Mouse (Mus musculus) left cerebral cortex, adult 18-20 months (tissue): ENCODE data around the gene Hrct1. TPM values are rescaled to one million over a fixed set of nuclear protein-coding genes. Genes with fewer than 3 reads are reported as not detected.
A peak's percentile ranks its signal among the peaks of the same experiment; 100 is the strongest.

Experiments
- DNase-seq, 2 experiments: peaks; one replicate each; pipeline ENCODE4 v3.0.0; 2021 to 2022; ENCODE audit warnings: low spot score in 2 of 2, mixed read lengths in 1 of 2
- total RNA-seq, 2 experiments: library from RNA; stranded (reverse); gene quantifications; 2 replicates each; pipeline ENCODE4 v1.2.3; 2021

Gene Hrct1
- total RNA-seq, 2 experiments from 2014 or later = 0.61 to 1.5 TPM

DNA sequence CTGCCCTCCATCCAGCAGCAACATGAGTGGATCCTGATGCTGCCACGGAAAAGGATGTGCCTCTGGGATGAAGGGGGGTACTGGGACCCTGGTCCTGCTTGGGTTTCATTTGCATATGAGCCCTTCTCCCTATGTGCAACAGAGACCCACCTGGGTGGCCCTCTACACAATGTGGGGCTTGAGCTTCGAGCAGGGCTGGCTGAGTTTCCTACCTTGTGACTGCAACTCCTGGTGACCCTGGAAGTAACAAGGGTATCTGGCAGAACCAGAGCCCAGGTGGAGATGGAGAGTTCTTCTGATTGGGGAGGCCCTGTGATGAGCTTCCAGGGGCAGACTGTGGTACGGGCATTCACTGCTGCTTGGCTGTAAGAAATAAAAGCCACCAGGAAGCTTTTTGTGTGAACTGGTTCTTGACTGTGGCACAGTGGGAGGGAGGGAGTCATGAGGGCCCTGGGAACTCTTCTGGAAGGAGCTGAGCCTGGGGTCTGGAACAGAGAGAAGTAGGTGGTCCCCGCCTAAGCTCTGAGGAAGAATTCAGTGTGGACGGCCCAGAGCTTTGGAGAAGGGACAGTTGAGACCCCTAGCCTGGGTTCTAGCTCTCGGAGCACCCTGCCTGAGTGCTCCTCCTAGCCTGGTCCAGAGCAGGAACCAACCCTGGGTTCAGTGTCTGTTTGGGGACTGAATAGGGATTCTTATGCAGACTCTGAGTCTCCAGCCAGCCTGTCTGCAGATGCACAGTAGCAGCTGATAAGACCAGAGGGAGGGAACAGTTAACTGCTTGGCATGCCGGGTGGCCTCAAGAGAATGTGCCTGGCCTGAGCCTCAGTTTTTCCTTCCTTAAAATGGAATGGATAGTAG, 959 bp downstream of the Hrct1 start:
- DNase-seq = no peak

GRCm38 (mm10) chr4:43728576-43728954, 1.6 kb downstream of the Hrct1 start:
- DNase-seq = no peak

- no peak for DNase-seq
Measured at GRCm38 (mm10) chr4:43729126-43729525, 2.1 kb downstream of the Hrct1 start.

GRCm38 (mm10) chr4:43729794-43730550, 3.0 kb downstream of the Hrct1 start, which contains the start of gene Spaar:
Gene Spaar (plus strand): TSS chr4:43730034.
- no peak for DNase-seq

- DNase-seq = no peak
Measured at GRCm38 (mm10) chr4:43730750-43731297, 3.8 kb downstream of the Hrct1 start.

- no peak for DNase-seq
Measured at GRCm38 (mm10) chr4:43732171-43732570, 5.2 kb downstream of the Hrct1 start.

GRCm38 (mm10) chr4:43733186-43733585, 6.2 kb downstream of the Hrct1 start:
- DNase-seq = no peak

DNA sequence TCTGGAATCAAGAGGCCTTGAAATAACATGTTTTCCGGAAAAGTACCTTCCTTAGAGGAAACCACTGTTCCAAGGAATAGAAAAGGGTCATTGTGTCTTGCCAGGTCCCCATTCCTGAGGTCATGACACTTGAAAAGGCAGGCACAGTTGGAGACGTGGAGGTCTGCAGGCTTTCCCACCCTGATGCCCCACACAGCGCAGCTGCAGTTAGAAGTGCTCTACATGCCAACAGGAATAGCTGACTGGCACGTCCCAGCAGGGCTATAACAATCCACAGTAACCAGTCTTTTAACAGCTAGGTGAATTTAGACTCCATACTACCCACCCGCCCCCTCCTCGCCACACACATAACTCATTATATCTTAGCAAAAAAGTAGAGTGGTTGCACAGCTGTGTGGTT, 10.2 kb downstream of the Hrct1 start:
- DNase-seq = no peak

DNA sequence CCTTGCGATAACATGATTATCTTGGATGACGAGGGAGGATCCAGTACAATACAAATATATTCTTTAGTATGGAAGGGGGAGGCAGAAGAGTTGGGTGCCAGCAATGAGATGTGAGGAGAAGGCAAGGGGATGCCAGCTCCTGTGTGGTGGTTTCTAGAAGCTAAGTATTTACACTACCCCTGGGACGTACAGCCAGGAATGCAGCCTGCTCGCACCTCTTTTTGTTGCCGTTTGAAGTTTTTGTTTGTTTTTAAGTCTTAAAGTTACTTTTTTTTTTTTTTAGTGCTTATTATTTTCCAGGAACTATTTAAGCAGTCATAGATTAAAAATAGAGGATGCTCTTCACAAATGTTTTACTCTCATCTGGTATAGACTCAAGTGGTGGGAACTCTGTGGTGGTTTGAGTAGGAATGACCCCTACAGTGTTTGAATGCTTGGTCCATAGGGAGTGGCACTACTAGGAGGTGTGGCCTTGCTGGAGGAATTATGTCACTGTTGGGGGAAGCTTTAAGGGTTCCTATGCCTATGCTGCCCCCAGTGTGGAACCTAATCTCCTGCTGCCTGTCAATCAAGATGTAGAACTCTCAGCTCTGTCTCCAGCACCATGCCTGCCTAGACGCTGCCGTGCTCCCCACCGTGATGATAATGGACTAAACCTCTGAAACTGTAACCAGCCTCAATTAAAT, 12.1 kb downstream of the Hrct1 start:
- no peak for DNase-seq

GRCm38 (mm10) chr4:43741526-43741925, 14.5 kb downstream of the Hrct1 start:
- no peak for DNase-seq

DNA sequence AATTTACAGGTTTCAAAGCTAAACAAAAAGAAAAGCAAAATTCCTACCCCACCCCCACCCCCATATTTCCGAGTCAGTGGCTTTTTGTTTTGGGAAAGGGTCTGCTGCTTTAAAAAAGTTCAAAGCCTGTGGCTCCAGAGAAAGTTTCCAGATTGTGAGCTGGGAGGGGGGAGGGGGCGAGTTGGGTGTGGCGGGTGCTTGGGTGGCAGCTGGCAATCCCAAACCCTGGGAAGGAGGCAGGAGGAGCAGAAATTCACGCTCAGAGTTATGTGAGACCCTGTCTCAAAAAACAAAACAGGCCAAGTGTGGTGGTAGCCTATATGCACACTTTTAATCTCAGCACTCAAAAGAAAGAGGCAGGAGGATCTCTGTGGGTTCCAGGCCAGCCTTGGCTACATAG, 15.6 kb downstream of the Hrct1 start:
- DNase-seq = no peak

GRCm38 (mm10) chr4:43743099-43743498, 16.1 kb downstream of the Hrct1 start:
- DNase-seq = no peak

DNA sequence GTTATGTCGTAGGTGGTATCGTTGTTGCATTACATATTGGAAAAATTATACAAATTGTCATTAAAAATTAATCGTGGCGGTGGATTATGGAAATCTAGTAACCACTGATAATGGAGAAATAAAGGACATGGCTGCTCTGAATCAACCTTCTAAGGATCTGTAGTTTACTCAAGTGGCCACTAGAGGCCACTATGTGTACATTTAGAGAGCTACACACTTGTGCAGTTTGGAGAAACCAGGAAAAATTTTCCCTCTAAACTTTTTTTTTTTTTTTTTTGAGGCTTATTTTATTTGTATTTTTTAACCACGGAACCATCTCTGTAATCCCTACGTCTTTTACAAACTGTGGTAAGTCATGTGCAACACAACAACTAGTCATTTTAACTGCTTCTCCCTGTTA, 18.2 kb downstream of the Hrct1 start:
- no peak for DNase-seq

- no peak for DNase-seq
Measured at GRCm38 (mm10) chr4:43757213-43757612, 30.2 kb downstream of the Hrct1 start.

- DNase-seq = peak in 1 of 2 experiments; percentile 2
Measured at GRCm38 (mm10) chr4:43759571-43760418, 32.8 kb downstream of the Hrct1 start.

GRCm38 (mm10) chr4:43760460-43760859, 33.5 kb downstream of the Hrct1 start:
- DNase-seq = peak; percentile 10 to 39

GRCm38 (mm10) chr4:43761336-43761735, 34.3 kb downstream of the Hrct1 start:
- DNase-seq = no peak

GRCm38 (mm10) chr4:43763410-43763809, 36.4 kb downstream of the Hrct1 start:
- peak; percentile 56 to 67 for DNase-seq

DNA sequence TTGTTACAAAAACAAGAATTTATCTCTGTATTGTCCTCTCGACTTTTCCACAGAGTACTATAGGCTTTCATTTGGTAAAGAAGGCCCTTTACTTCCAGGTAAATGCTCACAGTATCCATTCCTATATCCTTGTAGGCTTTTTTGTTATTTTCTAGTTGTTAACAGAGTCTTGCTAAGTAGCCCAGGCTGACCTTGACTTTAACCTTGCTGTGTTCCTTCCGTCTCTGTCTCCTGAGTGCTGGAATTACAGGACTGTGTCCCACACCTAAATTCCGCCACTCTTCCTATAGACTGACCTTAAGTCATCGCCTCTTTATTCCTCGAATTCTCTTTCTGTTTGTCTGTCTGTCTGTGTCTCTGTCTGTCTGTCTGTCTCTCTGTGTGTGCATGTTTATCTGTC, 41.4 kb downstream of the Hrct1 start:
- DNase-seq = no peak

- no peak for DNase-seq
Measured at GRCm38 (mm10) chr4:43769374-43769773, 42.4 kb downstream of the Hrct1 start.
